Mouse (Mus musculus) spleen, adult 2 months (tissue): ENCODE results near the gene Pgk1.
"Not testable (repeated sequence)": the region's sequence is repeated elsewhere in the genome, so short reads cannot be mapped to it uniquely, and the experiment has no call there.

Source experiments
- CTCF ChIP-seq: fragments of 200-500 bp; IDR thresholded peaks from 2 replicates; pipeline ENCODE4 v1.5.1; 2011; ENCODE audit warnings: mild to moderate bottlenecking, inconsistent platforms; ENCODE audit not compliant: insufficient read depth, insufficient read length, insufficient replicate concordance; ENCODE audit errors: extremely low read depth
- POLR2A ChIP-seq: fragments of 200-500 bp; IDR thresholded peaks from 2 replicates; pipeline ENCODE4 v1.6.1; 2011; ENCODE audit warnings: low read depth, low read length, inconsistent platforms

GRCm38 (mm10) chrX:106194361-106194760 is 7.5 kb downstream of the Pgk1 start:
- not testable (repeated sequence) for TF ChIP-seq POLR2A, CTCF
